Mouse (Mus musculus): ENCODE results near the gene Lrp8. TPM values are rescaled to one million over a fixed set of nuclear protein-coding genes. Genes with fewer than 3 reads are reported as not detected.

Gene Lrp8
- total and polyA plus RNA-seq, 3 experiments, result 6.4 to 21.1 (median 14.2) TPM

GRCm38 (mm10) chr4:107910020-107910419 lies 108.0 kb downstream of the Lrp8 start:
- in situ Hi-C loops (cut with MboI; ENCODE audit: low pct_ligation_motif_present, low pct_unique_long_range_greater_than_20kb, low sequenced_read_pairs), result no loop called here
- dilution Hi-C loops (cut with MboI; ENCODE audit: extremely low pct_ligation_motif_present, extremely low pct_unique_long_range_greater_than_20kb, low sequenced_read_pairs), result no loop called here
- H3K36me3 ChIP-seq (replicated peaks in 1 of 2; ENCODE audit: control insufficient read depth in 1 of 2, insufficient read depth in 1 of 2, low read length in 1 of 2), result peaks cover 22 to 64% of the 10 kb centered on the region in 2 experiments

GRCm38 (mm10) chr4:107920336-107920735 lies 118.3 kb downstream of the Lrp8 start:
- Histone ChIP-seq H3K27me3 (replicated peaks) (peaks cover 2% of the 10 kb centered on the region), H3K4me1 (ENCODE audit: control insufficient read depth in 1 of 2, insufficient read depth in 2 of 2) (peaks cover 7 to 11% of the 10 kb centered on the region in 2 experiments), H3K27ac (ENCODE audit: insufficient read depth, low read depth) (no peak overlapping the region), H3K36me3 (replicated peaks in 1 of 2; ENCODE audit: control insufficient read depth in 1 of 2, insufficient read depth in 1 of 2, low read length in 1 of 2) (peaks cover 0 to 7% of the 10 kb centered on the region in 2 experiments), H3K4me2 (ENCODE audit: insufficient read depth, low read depth, poor library complexity, severe bottlenecking) (no peak overlapping the region), H3K4me3 (replicated peaks in 1 of 3; ENCODE audit: low read depth in 2 of 3, low read length in 2 of 3, poor library complexity in 1 of 3) (no peak overlapping the region), H3K9me3 (replicated peaks; ENCODE audit: low read length) (no peaks in the 10 kb centered on the region), H3K9ac (ENCODE audit: insufficient read depth, low read depth) (no peak overlapping the region), H3K79me2 (replicated peaks; ENCODE audit: control insufficient read depth, extremely low read depth, insufficient read depth, poor library complexity, severe bottlenecking) (no peaks in the 10 kb centered on the region)
- dilution Hi-C loops (cut with MboI; ENCODE audit: extremely low pct_ligation_motif_present, extremely low pct_unique_long_range_greater_than_20kb, low sequenced_read_pairs), result no loop called here
- in situ Hi-C loops (cut with MboI; ENCODE audit: low pct_ligation_motif_present, low pct_unique_long_range_greater_than_20kb, low sequenced_read_pairs), result no loop called here
- no peak for DNase-seq (ENCODE audit: extremely low read depth)
- TF ChIP-seq IRF4 (IDR thresholded peaks at IDR 0.05; ENCODE audit: low read depth, low read length), result no peak
- TF ChIP-seq MYC (IDR thresholded peaks at IDR 0.05; ENCODE audit: low read depth, low read length), result no peak
- TF ChIP-seq MAZ (IDR thresholded peaks at IDR 0.05; ENCODE audit: low read depth, low read length), result no peak

More at GRCm38 (mm10) chr4:107910020-107910419, 108.0 kb downstream of the Lrp8 start:
- Histone ChIP-seq H3K9me3 (replicated peaks; ENCODE audit: low read length) (no peaks in the 10 kb centered on the region), H3K4me3 (replicated peaks in 1 of 3; ENCODE audit: low read depth in 2 of 3, low read length in 2 of 3, poor library complexity in 1 of 3) (no peak overlapping the region), H3K27ac (ENCODE audit: insufficient read depth, low read depth) (no peak overlapping the region), H3K9ac (ENCODE audit: insufficient read depth, low read depth) (no peak overlapping the region), H3K4me1 (ENCODE audit: control insufficient read depth in 1 of 2, insufficient read depth in 2 of 2) (no peaks in the 10 kb centered on the region), H3K79me2 (replicated peaks; ENCODE audit: control insufficient read depth, extremely low read depth, insufficient read depth, poor library complexity, severe bottlenecking) (no peaks in the 10 kb centered on the region), H3K4me2 (ENCODE audit: insufficient read depth, low read depth, poor library complexity, severe bottlenecking) (no peak overlapping the region), H3K27me3 (replicated peaks) (no peaks in the 10 kb centered on the region)
- DNase-seq (ENCODE audit: extremely low read depth), result no peak
- TF ChIP-seq ETS1 (conservative IDR thresholded peaks at IDR 0.05; ENCODE audit: low read depth, low read length) (no peak), GABPA (IDR thresholded peaks at IDR 0.05; ENCODE audit: insufficient replicate concordance, low read depth, low read length) (no peak), MAX (IDR thresholded peaks at IDR 0.05; ENCODE audit: low read length) (no peak), ZKSCAN1 (IDR thresholded peaks at IDR 0.05; ENCODE audit: borderline replicate concordance, low read depth, low read length) (no peak), SMC3 (IDR thresholded peaks at IDR 0.05; ENCODE audit: low read depth, low read length) (no peak), USF1 (IDR thresholded peaks at IDR 0.05; ENCODE audit: low read depth, low read length) (no peak), UBTF (IDR thresholded peaks at IDR 0.05; ENCODE audit: low read depth, low read length) (no peak), MAFK (IDR thresholded peaks at IDR 0.05; ENCODE audit: insufficient replicate concordance, low read length) (no peak), JUN (IDR thresholded peaks at IDR 0.05; ENCODE audit: insufficient read depth, low read depth, low read length) (no peak), BHLHE40 (IDR thresholded peaks at IDR 0.05; ENCODE audit: low read depth, low read length) (no peak), CHD2 (IDR thresholded peaks at IDR 0.05; ENCODE audit: low read length) (no peak), NELFE (IDR thresholded peaks at IDR 0.05; ENCODE audit: low read depth, low read length) (no peak)
